Mouse (Mus musculus) kidney, adult 9 months (tissue): ENCODE data around the gene Ankrd52.
A peak's percentile ranks its signal among the peaks of the same experiment; 100 is the strongest.

Experiments used
- DNase-seq: peaks from one replicate; pipeline ENCODE4 v3.0.0; 2022

The Ankrd52 gene

GRCm38 (mm10) chr10:128403931-128404330, 27.0 kb downstream of the Ankrd52 start:
- DNase-seq = no peak

- DNase-seq = no peak
Observed at GRCm38 (mm10) chr10:128408591-128409535, 31.9 kb downstream of the Ankrd52 start.

- peak; percentile 99 for DNase-seq
Observed at GRCm38 (mm10) chr10:128409692-128410559, 33.0 kb downstream of the Ankrd52 start.

- DNase-seq = peak; percentile 37
Observed at GRCm38 (mm10) chr10:128410560-128410845, 33.6 kb downstream of the Ankrd52 start.

- peak; percentile 98 for DNase-seq
Observed at GRCm38 (mm10) chr10:128411211-128412054, 34.5 kb downstream of the Ankrd52 start, which contains the start of the genes Nabp2 and Rnf41. Gene Nabp2 (minus strand): TSS chr10:128411492. Gene Rnf41 (plus strand): TSS chr10:128411657.

- DNase-seq = peak; percentile 56
Observed at GRCm38 (mm10) chr10:128412055-128412381, 35.1 kb downstream of the Ankrd52 start.

- DNase-seq = no peak
Observed at GRCm38 (mm10) chr10:128412558-128412957, 35.6 kb downstream of the Ankrd52 start.

- no peak for DNase-seq
Observed at GRCm38 (mm10) chr10:128413076-128413475, 36.2 kb downstream of the Ankrd52 start.

- DNase-seq = no peak
Observed at GRCm38 (mm10) chr10:128414848-128415247, 37.9 kb downstream of the Ankrd52 start.

- no peak for DNase-seq
Observed at GRCm38 (mm10) chr10:128422426-128422825, 45.5 kb downstream of the Ankrd52 start.

- no peak for DNase-seq
Observed at GRCm38 (mm10) chr10:128424604-128425003, 47.7 kb downstream of the Ankrd52 start.

GRCm38 (mm10) chr10:128425260-128425659, 48.3 kb downstream of the Ankrd52 start:
- DNase-seq = no peak

- no peak for DNase-seq
Observed at GRCm38 (mm10) chr10:128429052-128429451, 52.1 kb downstream of the Ankrd52 start.

- no peak for DNase-seq
Observed at GRCm38 (mm10) chr10:128429454-128429853, 52.5 kb downstream of the Ankrd52 start.

- DNase-seq = no peak
Observed at GRCm38 (mm10) chr10:128433417-128433816, 56.5 kb downstream of the Ankrd52 start.

GRCm38 (mm10) chr10:128434681-128435080, 57.8 kb downstream of the Ankrd52 start:
- no peak for DNase-seq

GRCm38 (mm10) chr10:128435186-128435823, 58.4 kb downstream of the Ankrd52 start:
- peak; percentile 94 for DNase-seq

- no peak for DNase-seq
Observed at GRCm38 (mm10) chr10:128435873-128436272, 59.0 kb downstream of the Ankrd52 start.

GRCm38 (mm10) chr10:128436376-128436775, 59.5 kb downstream of the Ankrd52 start:
- DNase-seq = no peak

- DNase-seq = peak; percentile 34
Observed at GRCm38 (mm10) chr10:128438675-128439279, 61.9 kb downstream of the Ankrd52 start.

- peak; percentile 49 for DNase-seq
Observed at GRCm38 (mm10) chr10:128440407-128440806, 63.5 kb downstream of the Ankrd52 start.
